Mouse (Mus musculus) kidney, adult 2 months (tissue): Measurements from ENCODE around the gene Pacsin2.

Source experiments
- CTCF ChIP-seq: fragments of 200-500 bp; conservative IDR thresholded peaks from 2 replicates; pipeline ENCODE4 v1.5.1; 2011; ENCODE audit warnings: low read depth, mild to moderate bottlenecking, control low read depth, low read length, moderate library complexity, mixed read lengths; ENCODE audit not compliant: insufficient read depth, insufficient read length
- POLR2A ChIP-seq: fragments of 200-500 bp; IDR thresholded peaks from one replicate; pipeline ENCODE4 v1.6.1; 2011; ENCODE audit warnings: low read depth, low read length, control low read depth

GRCm38 (mm10) chr15:83387911-83388310, 76.5 kb downstream of the Pacsin2 start:
- TF ChIP-seq POLR2A: no peak
- TF ChIP-seq CTCF: no peak
